Mouse (Mus musculus) testis, adult 2 months (tissue): ENCODE measurements around the gene Gm42674.

Source experiments
- CTCF ChIP-seq: fragments of 200-500 bp; IDR thresholded peaks from 2 replicates; pipeline ENCODE4 v1.5.1; 2012; ENCODE audit warnings: low read depth, mild to moderate bottlenecking, inconsistent platforms, low read length, moderate library complexity; ENCODE audit not compliant: control insufficient read depth, insufficient read depth, insufficient replicate concordance
- POLR2A ChIP-seq: fragments of 200-500 bp; IDR thresholded peaks from 2 replicates; pipeline ENCODE4 v1.6.1; 2012; ENCODE audit warnings: low read depth, mild to moderate bottlenecking, inconsistent platforms, low read length, moderate library complexity; ENCODE audit not compliant: control insufficient read depth

GRCm38 (mm10) chr3:90582156-90582555, 19.5 kb upstream of the Gm42674 start:
- TF ChIP-seq POLR2A = no peak
- TF ChIP-seq CTCF = 0 out of 2 replicates have a peak, but pooled peaks have one; percentile 3
